Mouse (Mus musculus) C2C12 (cell line): ENCODE results near the gene Amigo1.

ENCODE experiments used
- CEBPB ChIP-seq: IDR thresholded peaks from one replicate; pipeline ENCODE4 v1.6.1; 2011; ENCODE audit warnings: low read depth, mild to moderate bottlenecking, control low read depth, moderate library complexity
- CTCF ChIP-seq: IDR thresholded peaks from one replicate; pipeline ENCODE4 v1.5.1; 2011; ENCODE audit not compliant: control insufficient read depth, insufficient read depth, insufficient read length
- MYOD1 ChIP-seq: IDR thresholded peaks from one replicate; pipeline ENCODE4 v1.6.1; 2011; ENCODE audit warnings: low read depth; ENCODE audit not compliant: control insufficient read depth, insufficient read length
- MYOG ChIP-seq: IDR thresholded peaks from one replicate; pipeline ENCODE4 v1.6.1; 2011; ENCODE audit not compliant: control insufficient read depth, insufficient read length; ENCODE audit errors: extremely low read depth
- USF1 ChIP-seq: IDR thresholded peaks from one replicate; pipeline ENCODE4 v1.6.1; 2011; ENCODE audit warnings: low read depth, mild to moderate bottlenecking, control low read depth, moderate library complexity

DNA sequence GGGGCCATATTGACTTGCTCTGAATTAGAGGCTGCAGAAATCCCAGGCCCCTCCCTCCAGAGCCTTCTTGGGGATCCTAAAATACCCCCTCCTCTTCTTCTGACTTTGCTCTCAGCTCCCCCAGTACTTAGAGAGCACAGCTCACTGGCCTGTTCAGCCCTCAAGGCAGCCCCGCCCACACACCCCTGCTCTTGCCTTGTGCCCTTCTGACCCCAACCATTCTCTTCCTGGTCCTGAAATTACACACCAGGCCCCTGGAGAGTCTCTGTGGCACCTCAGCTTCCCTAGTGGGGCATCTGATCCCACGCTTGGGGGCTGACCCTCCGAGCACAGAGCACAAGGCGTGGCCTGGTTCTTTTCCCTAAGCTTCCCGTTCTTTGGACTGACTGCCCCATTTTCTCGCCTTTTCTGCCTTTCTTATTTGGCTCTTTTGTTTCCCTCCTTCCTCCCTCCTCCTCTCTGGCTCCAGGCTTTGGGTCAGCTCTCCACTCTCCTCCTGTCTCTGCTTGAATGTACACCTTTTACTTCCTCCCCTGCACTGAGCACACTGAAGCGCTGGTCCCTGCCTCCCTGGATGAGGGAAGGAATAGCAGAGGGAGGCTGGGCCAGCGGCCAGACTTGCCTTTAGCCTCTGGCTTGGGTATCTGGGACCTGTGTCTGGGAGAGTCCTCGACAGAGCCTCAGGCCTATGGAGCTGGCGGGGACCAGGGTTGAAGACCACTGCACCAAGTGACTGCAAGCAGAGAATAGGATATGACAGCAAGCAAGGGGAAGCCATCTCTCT is 20.4 kb upstream of the Amigo1 start:
- no peak for TF ChIP-seq CTCF
- TF ChIP-seq MYOG, result no peak
- TF ChIP-seq USF1, result no peak
- no peak for TF ChIP-seq MYOD1
- no peak for TF ChIP-seq CEBPB
